Mouse (Mus musculus): Measurements from ENCODE around the gene Vwa5b2. TPM values are rescaled to one million over a fixed set of nuclear protein-coding genes. Genes with fewer than 3 reads are reported as not detected.
A peak's percentile ranks its signal among the peaks of the same experiment; 100 is the strongest.

Gene Vwa5b2
- polyA plus RNA-seq, 1 experiment from 2014 or later, result 1.7 TPM

DNA sequence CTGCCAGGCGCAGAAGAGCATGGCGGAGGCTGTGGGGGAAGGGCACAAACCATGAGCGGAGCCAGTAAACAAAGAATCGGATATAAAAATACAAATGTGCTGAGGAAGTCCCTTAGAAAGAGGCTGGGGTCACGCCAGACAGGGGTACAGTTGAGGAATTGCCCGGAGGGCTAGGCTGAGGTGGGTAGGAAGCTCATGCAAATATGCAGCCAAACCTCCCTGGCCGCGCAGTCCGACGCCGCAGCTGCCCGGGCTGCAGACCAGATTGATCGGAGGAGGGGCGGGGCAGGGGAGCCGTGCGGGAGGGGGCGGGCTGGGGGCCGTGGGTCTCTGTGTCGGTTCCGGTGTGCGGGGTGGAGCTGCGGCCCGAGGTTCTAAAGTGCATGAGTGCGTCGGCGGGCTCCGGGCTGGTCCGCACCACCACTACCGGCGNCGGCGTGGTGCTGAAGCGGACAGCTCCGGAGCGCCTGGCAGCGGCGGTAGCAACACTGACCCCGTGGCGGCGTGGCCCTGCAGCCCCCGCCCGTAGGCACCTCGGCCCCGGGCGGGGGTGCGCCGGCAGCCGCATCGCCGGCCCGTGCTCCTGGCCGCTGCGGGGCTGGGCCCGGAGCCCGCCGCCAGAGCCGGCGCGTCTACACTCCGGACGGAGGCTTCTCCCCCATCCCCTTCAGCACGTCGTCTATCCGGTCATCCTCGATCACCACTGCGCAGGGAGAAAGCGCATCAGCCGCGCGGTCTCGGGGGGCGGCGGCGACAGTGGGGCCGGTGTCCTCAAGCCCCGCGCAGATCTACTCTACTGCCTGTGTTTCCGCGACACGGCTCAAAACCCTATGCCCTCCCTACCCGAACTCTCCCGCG is 30.5 kb downstream of the Vwa5b2 start:
- H3K36me3 ChIP-seq, result peaks cover 8% of the 10 kb centered on the region; the same call in 1 of the 2 replicates
- no peaks in the 10 kb centered on the region for H3K9me3 ChIP-seq (replicated peaks)
- H3K27me3 ChIP-seq, result peaks cover 39% of the 10 kb centered on the region
- peak overlapping the region; percentile 98 for H3K4me2 ChIP-seq
- WGBS, result 2% methylated on average over 80 of the region's 83 CpGs
- H3K4me1 ChIP-seq, result peaks cover 32% of the 10 kb centered on the region
- no peak overlapping the region for H3K9ac ChIP-seq
- peak; percentile 52 for ATAC-seq (replicated peaks; ENCODE audit: low FRiP score)
- peak overlapping the region; percentile 71 for H3K4me3 ChIP-seq (replicated peaks)
- no peak overlapping the region for H3K27ac ChIP-seq

DNA sequence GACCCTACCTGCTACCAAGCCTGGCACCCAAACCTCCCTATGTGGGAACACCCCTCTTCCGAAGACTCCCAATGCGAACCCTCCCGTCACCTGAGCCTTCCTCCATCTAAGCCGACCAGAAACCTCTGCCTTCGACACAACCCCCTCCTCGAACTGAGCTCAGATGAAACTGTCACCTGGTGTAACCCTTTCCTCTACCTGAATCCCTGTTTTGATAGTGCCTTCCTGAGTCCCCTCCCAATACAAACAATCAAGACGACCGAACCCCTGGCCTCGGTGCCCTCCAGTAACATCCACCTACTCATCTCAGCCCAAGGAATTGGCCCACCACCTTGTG is 31.1 kb downstream of the Vwa5b2 start:
- H3K4me2 ChIP-seq, result peak overlapping the region; percentile 98
- WGBS, result 0% methylated on average over 9 of the region's 9 CpGs
- H3K27me3 ChIP-seq, result peaks cover 39% of the 10 kb centered on the region
- peak overlapping the region; percentile 71 for H3K4me3 ChIP-seq (replicated peaks)
- no peak overlapping the region for H3K27ac ChIP-seq
- peaks cover 8% of the 10 kb centered on the region; the same call in 1 of the 2 replicates for H3K36me3 ChIP-seq
- H3K4me1 ChIP-seq, result peaks cover 32% of the 10 kb centered on the region
- H3K9ac ChIP-seq, result no peak overlapping the region
- no peak; the same call in 1 of the 2 replicates for ATAC-seq (replicated peaks; ENCODE audit: low FRiP score)
- no peaks in the 10 kb centered on the region for H3K9me3 ChIP-seq (replicated peaks)

DNA sequence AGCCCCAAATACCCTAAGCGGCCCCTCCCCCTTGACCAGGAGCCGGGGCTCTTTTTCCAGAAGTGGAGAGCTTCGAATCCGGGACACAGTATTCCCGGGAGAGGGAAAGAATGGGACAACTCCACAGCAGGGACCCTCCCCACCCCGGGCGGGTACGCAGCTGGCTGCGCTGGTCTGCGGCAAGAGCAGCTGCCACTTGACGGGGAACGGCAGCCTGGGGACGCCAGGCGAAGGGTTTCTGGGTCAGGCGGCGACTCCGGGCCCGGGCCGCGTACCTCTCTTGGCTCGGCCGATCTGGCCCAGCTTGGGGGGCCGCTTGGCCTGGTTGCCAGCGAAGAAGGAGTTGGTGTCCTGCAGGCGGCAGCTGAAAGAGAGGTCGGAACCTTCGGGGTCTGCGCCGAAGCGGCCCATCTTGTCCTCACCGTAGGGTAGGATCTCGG is 31.5 kb downstream of the Vwa5b2 start:
- Histone ChIP-seq H3K4me1 (peaks cover 32% of the 10 kb centered on the region), H3K27ac (no peak overlapping the region), H3K36me3 (peaks cover 8% of the 10 kb centered on the region; the same call in 1 of the 2 replicates), H3K9me3 (replicated peaks) (no peaks in the 10 kb centered on the region), H3K4me2 (peak overlapping the region; percentile 98), H3K27me3 (peaks cover 39% of the 10 kb centered on the region), H3K9ac (peak overlapping the region; percentile 63), H3K4me3 (replicated peaks) (peak overlapping the region; percentile 71)
- peak; percentile 26 for ATAC-seq (replicated peaks; ENCODE audit: low FRiP score)
- under 1% methylated on average over 32 of the region's 32 CpGs for WGBS

DNA sequence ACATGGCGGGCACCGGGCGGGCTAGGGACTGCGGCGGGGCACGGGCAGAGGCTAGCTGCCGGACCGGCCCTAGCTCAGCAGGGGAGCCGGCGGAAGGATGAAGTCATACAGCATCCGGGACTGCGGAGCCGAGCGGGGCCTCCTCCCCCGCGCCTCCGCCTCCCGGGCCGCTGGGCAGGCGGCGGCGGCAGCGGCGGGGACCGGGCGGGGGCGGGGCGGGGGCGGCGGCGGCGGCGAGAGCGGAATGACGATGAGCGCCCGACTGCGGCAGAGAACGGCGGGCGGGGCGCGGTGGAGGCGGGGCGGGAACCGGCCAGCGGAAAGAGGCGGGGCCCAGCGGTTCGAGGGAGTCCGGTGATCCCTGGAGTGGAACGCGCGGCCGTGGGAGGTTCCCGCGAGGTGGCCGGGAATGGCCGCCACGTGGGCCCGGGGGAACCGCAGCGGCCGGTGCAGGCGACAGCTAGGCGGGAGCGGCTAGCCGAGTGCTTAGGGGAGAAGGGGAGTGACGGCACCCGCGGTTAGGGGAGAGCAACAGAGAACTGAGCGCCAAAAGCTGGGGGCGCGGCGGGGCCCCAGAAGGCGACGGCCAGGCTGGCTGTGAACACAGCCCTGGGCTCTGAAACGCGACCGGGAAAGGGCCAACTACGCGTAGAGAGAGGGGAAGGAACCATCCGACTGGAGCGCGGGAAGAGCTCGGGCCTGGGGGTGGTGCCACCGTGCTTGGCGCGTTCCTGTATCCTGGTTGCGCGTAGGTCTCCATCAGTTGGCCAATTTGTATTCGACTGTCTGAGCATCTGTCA is 32.1 kb downstream of the Vwa5b2 start, which contains the start of gene Camk2n2:
Camk2n2 (minus strand) TSS at position 97 of the 800 bp plus-strand sequence.
- H3K9ac ChIP-seq, result peak within 1 kb of the TSS; percentile 63
- H3K4me1 ChIP-seq, result peaks cover 32% of the 10 kb centered on the region
- H3K9me3 ChIP-seq (replicated peaks), result no peaks in the 10 kb centered on the region
- H3K27ac ChIP-seq, result peak within 1 kb of the TSS; percentile 56
- ATAC-seq (replicated peaks; ENCODE audit: low FRiP score), result peak; percentile 74
- peaks cover 39% of the 10 kb centered on the region for H3K27me3 ChIP-seq
- H3K4me2 ChIP-seq, result peak within 1 kb of the TSS; percentile 98
- under 1% methylated on average over 85 of the region's 92 CpGs for WGBS
- peak within 1 kb of the TSS; percentile 71 for H3K4me3 ChIP-seq (replicated peaks)
- H3K36me3 ChIP-seq, result peaks cover 8% of the 10 kb centered on the region; the same call in 1 of the 2 replicates

DNA sequence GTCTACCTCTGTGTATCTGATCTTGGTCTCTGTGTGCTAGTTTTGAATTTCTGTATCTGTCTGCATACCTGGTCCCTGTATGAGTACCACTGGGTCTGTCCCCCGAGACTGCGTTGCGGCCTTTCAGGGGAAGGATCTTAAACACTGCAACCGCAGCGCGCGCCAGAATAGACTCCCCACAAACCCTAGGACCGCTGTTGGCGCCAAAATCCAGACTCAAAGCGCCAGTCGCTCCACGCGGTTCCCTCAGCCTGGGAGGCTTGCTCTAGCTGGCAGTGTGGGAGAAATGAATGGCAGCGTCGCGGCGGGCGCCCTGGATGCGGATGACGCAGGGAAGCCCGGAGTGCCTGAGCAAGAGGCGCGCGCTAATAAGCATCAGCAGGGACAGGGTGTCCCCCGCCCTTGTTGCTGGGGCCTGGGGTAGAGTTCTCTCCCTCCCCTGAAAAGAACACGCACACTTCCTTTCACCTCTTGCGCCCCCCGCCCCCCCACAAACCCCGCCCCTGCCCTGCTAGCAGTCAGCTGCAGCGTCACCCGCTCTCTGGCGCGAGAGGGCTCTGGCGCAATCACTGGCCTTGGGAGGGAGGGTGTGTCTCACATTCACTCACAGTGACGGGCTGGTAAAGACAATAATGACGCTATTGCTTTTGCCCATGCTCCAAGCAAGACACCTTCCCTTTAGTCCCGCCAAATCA is 32.9 kb downstream of the Vwa5b2 start:
- peak overlapping the region; percentile 63 for H3K9ac ChIP-seq
- peak overlapping the region; percentile 71 for H3K4me3 ChIP-seq (replicated peaks)
- ATAC-seq (replicated peaks; ENCODE audit: low FRiP score), result peak; percentile 20
- H3K27ac ChIP-seq, result peak overlapping the region; percentile 56
- peaks cover 44% of the 10 kb centered on the region for H3K27me3 ChIP-seq
- peak overlapping the region; percentile 98 for H3K4me2 ChIP-seq
- H3K9me3 ChIP-seq (replicated peaks), result no peaks in the 10 kb centered on the region
- peaks cover 8% of the 10 kb centered on the region; the same call in 1 of the 2 replicates for H3K36me3 ChIP-seq
- peaks cover 32% of the 10 kb centered on the region for H3K4me1 ChIP-seq
- under 1% methylated on average over 34 of the region's 37 CpGs for WGBS

GRCm38 (mm10) chr16:20623211-20623610 is 33.9 kb downstream of the Vwa5b2 start:
- H3K4me1 ChIP-seq, result peaks cover 32% of the 10 kb centered on the region
- no peaks in the 10 kb centered on the region for H3K9me3 ChIP-seq (replicated peaks)
- 66% methylated on average over 2 of the region's 2 CpGs for WGBS
- H3K4me2 ChIP-seq, result no peak overlapping the region
- peaks cover 8% of the 10 kb centered on the region; the same call in 1 of the 2 replicates for H3K36me3 ChIP-seq
- H3K4me3 ChIP-seq (replicated peaks), result no peak overlapping the region
- ATAC-seq (replicated peaks; ENCODE audit: low FRiP score), result no peak
- H3K27ac ChIP-seq, result no peak overlapping the region
- peaks cover 47% of the 10 kb centered on the region for H3K27me3 ChIP-seq
- H3K9ac ChIP-seq, result no peak overlapping the region

DNA sequence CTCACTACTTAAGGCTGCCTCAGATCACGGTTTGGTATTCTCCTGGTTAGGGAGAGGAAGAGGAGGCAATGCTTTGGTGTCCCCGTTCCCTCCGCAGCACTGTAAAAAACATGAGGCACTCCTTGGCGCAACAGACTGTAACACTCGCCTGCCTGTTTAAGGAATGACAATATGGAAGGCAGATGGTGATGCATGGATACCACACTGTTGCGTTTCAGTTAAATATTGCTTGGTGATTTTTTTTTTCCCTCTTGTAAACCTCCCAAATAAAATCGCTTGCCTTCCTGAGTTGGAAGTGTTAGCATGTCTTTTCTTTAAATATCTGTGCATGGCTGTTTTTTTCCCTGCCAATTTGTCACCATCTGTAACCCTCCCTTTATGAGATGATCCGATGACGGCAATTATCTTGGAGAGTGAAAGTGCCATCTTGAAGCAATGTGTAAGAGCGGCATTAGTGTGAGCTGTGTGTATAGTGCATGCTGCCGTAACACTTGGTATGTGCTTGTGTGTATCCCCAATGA is 39.7 kb downstream of the Vwa5b2 start:
- Histone ChIP-seq H3K4me3 (replicated peaks) (no peak overlapping the region), H3K36me3 (no peaks in the 10 kb centered on the region), H3K27me3 (peaks cover 31% of the 10 kb centered on the region), H3K4me1 (peaks cover 13% of the 10 kb centered on the region), H3K27ac (no peak overlapping the region), H3K9ac (no peak overlapping the region), H3K9me3 (replicated peaks) (no peaks in the 10 kb centered on the region), H3K4me2 (peak overlapping the region; percentile 89)
- ATAC-seq (replicated peaks; ENCODE audit: low FRiP score), result no peak
- WGBS, result 54% methylated on average over 11 of the region's 11 CpGs

DNA sequence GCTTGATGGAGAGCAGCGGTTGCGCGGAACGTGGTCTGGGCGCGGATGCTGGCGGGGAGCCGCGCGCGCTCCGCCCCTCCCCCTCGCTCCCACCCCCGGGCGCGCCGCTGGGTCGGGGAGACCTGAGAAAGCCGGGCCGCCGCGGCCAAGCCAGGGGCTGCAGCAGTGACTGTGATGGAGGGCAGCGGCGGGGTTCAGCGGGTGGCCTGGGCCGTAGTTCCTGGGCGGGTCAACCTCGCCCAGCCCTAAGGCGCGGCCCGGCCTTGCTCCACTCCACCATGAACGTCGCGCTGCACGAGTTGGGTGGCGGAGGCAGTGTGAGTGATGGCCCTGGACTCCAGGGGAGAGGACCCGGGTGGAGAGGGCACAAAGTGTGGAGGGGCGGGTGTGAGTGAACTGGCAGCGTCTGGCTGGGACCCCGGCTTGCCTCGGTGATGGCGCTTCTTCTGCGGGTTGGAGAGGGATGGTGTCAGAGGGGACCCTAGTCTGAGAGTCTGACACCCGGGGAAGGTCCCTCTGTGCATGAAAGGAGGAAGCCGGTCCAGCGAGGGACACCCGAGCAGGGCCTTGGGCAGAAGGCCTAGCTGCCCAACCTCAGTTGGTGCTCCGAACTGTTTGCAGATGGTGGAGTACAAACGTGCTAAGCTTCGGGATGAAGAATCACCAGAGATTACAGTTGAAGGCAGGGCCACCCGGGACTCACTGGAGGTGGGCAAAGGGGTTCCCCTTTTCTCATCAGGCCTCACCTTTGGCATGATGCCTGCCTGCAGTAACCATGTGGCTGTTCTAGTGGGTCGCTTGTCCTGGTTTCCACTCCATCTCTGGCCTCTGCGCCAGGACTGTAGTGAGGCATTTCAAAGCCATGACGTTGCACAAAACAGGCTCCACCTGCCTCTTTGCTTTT is 40.7 kb downstream of the Vwa5b2 start, which contains the start of gene Ece2:
Ece2 (plus strand) TSS at position 98 of the 904 bp plus-strand sequence.
- H3K9me3 ChIP-seq (replicated peaks), result no peaks in the 10 kb centered on the region
- no peaks in the 10 kb centered on the region for H3K36me3 ChIP-seq
- H3K4me1 ChIP-seq, result peaks cover 13% of the 10 kb centered on the region
- no peak within 1 kb of the TSS for H3K27ac ChIP-seq
- peaks cover 28% of the 10 kb centered on the region for H3K27me3 ChIP-seq
- H3K4me3 ChIP-seq (replicated peaks), result peak within 1 kb of the TSS; percentile 56
- 7% methylated on average over 52 of the region's 54 CpGs for WGBS
- peak within 1 kb of the TSS; percentile 89 for H3K4me2 ChIP-seq
- peak; percentile 76 for ATAC-seq (replicated peaks; ENCODE audit: low FRiP score)
- H3K9ac ChIP-seq, result peak within 1 kb of the TSS; percentile 57

- no peak for ATAC-seq (replicated peaks; ENCODE audit: low FRiP score)
- Histone ChIP-seq H3K9ac (no peak overlapping the region), H3K27me3 (no peaks in the 10 kb centered on the region), H3K4me2 (no peak overlapping the region), H3K27ac (no peak overlapping the region), H3K9me3 (replicated peaks) (no peaks in the 10 kb centered on the region), H3K4me3 (replicated peaks) (no peak overlapping the region), H3K4me1 (no peaks in the 10 kb centered on the region), H3K36me3 (no peaks in the 10 kb centered on the region)
- 82% methylated on average over 8 of the region's 8 CpGs for WGBS
Observed at GRCm38 (mm10) chr16:20637410-20637809, 48.1 kb downstream of the Vwa5b2 start.

DNA sequence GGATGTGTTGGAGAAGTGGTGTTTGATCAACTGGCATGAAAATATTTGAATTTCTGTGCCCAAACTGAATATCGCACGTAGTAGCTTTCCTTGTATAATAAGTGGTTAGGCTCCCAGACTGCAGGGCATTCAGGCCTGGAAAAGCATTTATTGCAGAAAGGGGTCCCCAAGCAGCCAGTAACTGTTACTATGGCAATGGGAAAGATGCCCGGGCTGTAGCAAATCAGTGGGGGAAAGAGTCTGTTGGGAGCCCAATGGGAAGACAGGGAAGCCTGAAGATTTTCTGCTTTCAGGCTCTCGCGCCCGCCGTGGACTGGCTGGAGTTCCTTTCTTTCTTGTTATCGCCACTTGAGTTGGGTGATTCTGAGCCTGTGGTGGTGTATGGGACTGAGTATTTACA is 49.1 kb downstream of the Vwa5b2 start:
- Histone ChIP-seq H3K4me3 (replicated peaks) (no peak overlapping the region), H3K4me1 (no peaks in the 10 kb centered on the region), H3K9me3 (replicated peaks) (no peaks in the 10 kb centered on the region), H3K4me2 (no peak overlapping the region), H3K27ac (no peak overlapping the region), H3K36me3 (no peaks in the 10 kb centered on the region), H3K27me3 (no peaks in the 10 kb centered on the region), H3K9ac (no peak overlapping the region)
- WGBS, result 89% methylated on average over 8 of the region's 8 CpGs
- no peak for ATAC-seq (replicated peaks; ENCODE audit: low FRiP score)

All from kidney, embryonic 15.5 days (tissue).